Mouse (Mus musculus) hindbrain, postnatal 0 days (tissue): ENCODE measurements around the gene Arl11. TPM values are rescaled to one million over a fixed set of nuclear protein-coding genes. Genes with fewer than 3 reads are reported as not detected.
"Not testable (repeated sequence)": the region's sequence is repeated elsewhere in the genome, so short reads cannot be mapped to it uniquely, and the experiment has no call there.

ENCODE experiments used
- ATAC-seq: fragments of 200-750 bp; cut with Nextera tagmentation; 2 replicates; pipeline ENCODE4 v1.8.0; 2017; ENCODE audit warnings: mild to moderate bottlenecking, moderate TSS enrichment, moderate library complexity
- DNase-seq: peaks from one replicate; pipeline ENCODE4 v3.0.0-alpha.2; 2015; ENCODE audit warnings: low spot score
- H3K27ac ChIP-seq: fragments of 300-500 bp; sonication (generic); 2 replicates; pipeline ENCODE4 v1.5.1; 2014; ENCODE audit warnings: mild to moderate bottlenecking
- H3K27me3 ChIP-seq: fragments of 300-500 bp; sonication (generic); 2 replicates; pipeline ENCODE4 v1.6.1; 2014; ENCODE audit warnings: low read length, mixed read lengths; ENCODE audit not compliant: insufficient read depth
- H3K36me3 ChIP-seq: fragments of 300-500 bp; sonication (generic); 2 replicates; pipeline ENCODE4 v1.6.1; 2014; ENCODE audit warnings: low read length, mixed read lengths; ENCODE audit not compliant: insufficient read depth
- H3K4me1 ChIP-seq: fragments of 300-500 bp; sonication (generic); 2 replicates; pipeline ENCODE4 v1.6.1; 2014; ENCODE audit warnings: antibody characterized with exemption, low read length, mixed read lengths; ENCODE audit not compliant: insufficient read depth
- H3K4me2 ChIP-seq: fragments of 300-500 bp; sonication (generic); 2 replicates; pipeline ENCODE4 v1.6.1; 2014; ENCODE audit warnings: low read depth, mild to moderate bottlenecking, low read length, moderate library complexity, mixed read lengths
- H3K4me3 ChIP-seq: fragments of 300-500 bp; sonication (generic); 2 replicates; pipeline ENCODE4 v1.5.1; 2014; ENCODE audit warnings: low read length
- H3K9ac ChIP-seq: fragments of 300-500 bp; sonication (generic); replicated peaks from 2 replicates; pipeline ENCODE4 v1.6.1; 2014; ENCODE audit warnings: mild to moderate bottlenecking, low read length, moderate library complexity, mixed read lengths
- H3K9me3 ChIP-seq: fragments of 300-500 bp; sonication (generic); 2 replicates; pipeline ENCODE4 v1.6.1; 2016; ENCODE audit warnings: low read length, mixed read lengths
- CTCF ChIP-seq: IDR thresholded peaks from 2 replicates; pipeline ENCODE4 v1.5.1; 2016; ENCODE audit warnings: antibody characterized with exemption, control low read depth, low read depth
- WGBS: fragments of 180-500 bp; shearing (Covaris S2); extraction: QIAGEN DNeasy Blood & Tissue Kit; methylation state at CpG from one replicate; pipeline ENCODE4 v1.1.7; 2014; 5-methylcytosine and 5-hydroxymethylcytosine counted together
- polyA plus RNA-seq: library from polyadenylated mRNA; unstranded; fragments of >200 nt; fragmentation: Nextera tagmentation; extraction: Ambion mirVana; gene quantifications from 2 replicates; pipeline ENCODE4 v1.2.1, GENCODE M21; 2015
- total RNA-seq: library from RNA; depleted of rRNA; stranded (reverse); fragments of >200 nt; gene quantifications from 2 replicates; pipeline ENCODE4 v1.2.3, GENCODE M21; 2014

Gene Arl11
- total and polyA plus RNA-seq, 2 experiments from 2014 or later = 0.56 to 0.94 TPM

- Histone ChIP-seq H3K4me1 (no peaks in the 10 kb centered on the region), H3K9me3 (peaks cover 8% of the 10 kb centered on the region; the same call in 1 of the 2 replicates), H3K27ac (no peak overlapping the region), H3K4me2 (no peak overlapping the region), H3K9ac (no peak overlapping the region), H3K4me3 (no peak overlapping the region), H3K36me3 (no peaks in the 10 kb centered on the region), H3K27me3 (no peaks in the 10 kb centered on the region)
- no peak for DNase-seq
- ATAC-seq = no peak
- WGBS = 91% methylated on average over 1 of the region's 1 CpGs
- TF ChIP-seq CTCF = no peak
Observed at GRCm38 (mm10) chr14:61322740-61323139, 13.2 kb downstream of the Arl11 start.

GRCm38 (mm10) chr14:61327007-61327406 is 17.5 kb downstream of the Arl11 start:
- H3K9ac ChIP-seq, H3K36me3 ChIP-seq, H3K4me1 ChIP-seq, H3K27ac ChIP-seq, H3K4me3 ChIP-seq, H3K27me3 ChIP-seq, ATAC-seq, H3K9me3 ChIP-seq: not testable (repeated sequence)
- DNase-seq = peak; percentile 15
- 22% methylated on average over 6 of the region's 6 CpGs for WGBS
- H3K4me2 ChIP-seq = peak overlapping the region; percentile 43; the same call in 1 of the 2 replicates
- peak; percentile 36 for TF ChIP-seq CTCF

- Histone ChIP-seq H3K4me3 (peak overlapping the region; percentile 3; the same call in 1 of the 2 replicates), H3K4me2 (peak overlapping the region; percentile 43), H3K9me3 (peaks cover 2% of the 10 kb centered on the region; the same call in 1 of the 2 replicates), H3K36me3 (no peaks in the 10 kb centered on the region), H3K27ac (peak overlapping the region; percentile 79), H3K9ac (peak overlapping the region; percentile 35; the same call in 1 of the 2 replicates), H3K27me3 (no peaks in the 10 kb centered on the region), H3K4me1 (0 out of 2 replicates have a peak, but pooled peaks cover 3% of the 10 kb centered on the region)
- TF ChIP-seq CTCF = peak; percentile 38
- ATAC-seq = peak; percentile 88
- 17% methylated on average over 19 of the region's 19 CpGs for WGBS
- peak; percentile 92 for DNase-seq
Observed at GRCm38 (mm10) chr14:61327618-61328450, 18.3 kb downstream of the Arl11 start.

- WGBS = 27% methylated on average over 11 of the region's 11 CpGs
Observed at GRCm38 (mm10) chr14:61330591-61330990, 21.0 kb downstream of the Arl11 start.

GRCm38 (mm10) chr14:61330996-61331561 is 21.5 kb downstream of the Arl11 start:
- peak; percentile 83 for ATAC-seq
- no peaks in the 10 kb centered on the region for H3K9me3 ChIP-seq
- 0 out of 2 replicates have a peak, but pooled peaks cover 3% of the 10 kb centered on the region for H3K4me1 ChIP-seq
- DNase-seq = peak; percentile 94
- H3K4me2 ChIP-seq = peak overlapping the region; percentile 38
- 13% methylated on average over 13 of the region's 13 CpGs for WGBS
- TF ChIP-seq CTCF = peak; percentile 96
- H3K27me3 ChIP-seq = no peaks in the 10 kb centered on the region
- no peak overlapping the region; the same call in 1 of the 2 replicates for H3K9ac ChIP-seq
- no peak overlapping the region for H3K4me3 ChIP-seq
- peak overlapping the region; percentile 73 for H3K27ac ChIP-seq
- H3K36me3 ChIP-seq = no peaks in the 10 kb centered on the region

More at GRCm38 (mm10) chr14:61330591-61330990, 21.0 kb downstream of the Arl11 start:
- Histone ChIP-seq H3K9ac (no peak overlapping the region; the same call in 1 of the 2 replicates), H3K27me3 (no peaks in the 10 kb centered on the region), H3K4me2 (peak overlapping the region; percentile 38), H3K4me3 (no peak overlapping the region), H3K27ac (peak overlapping the region; percentile 73), H3K4me1 (0 out of 2 replicates have a peak, but pooled peaks cover 3% of the 10 kb centered on the region), H3K36me3 (no peaks in the 10 kb centered on the region), H3K9me3 (no peaks in the 10 kb centered on the region)
- DNase-seq = peak; percentile 81
- TF ChIP-seq CTCF = no peak
- peak; percentile 62 for ATAC-seq

- H3K36me3 ChIP-seq = no peaks in the 10 kb centered on the region
- H3K4me2 ChIP-seq = no peak overlapping the region
- H3K9me3 ChIP-seq = no peaks in the 10 kb centered on the region
- no peak for DNase-seq
- H3K4me3 ChIP-seq = no peak overlapping the region
- H3K4me1 ChIP-seq = no peaks in the 10 kb centered on the region
- H3K27me3 ChIP-seq = no peaks in the 10 kb centered on the region
- no peak overlapping the region for H3K9ac ChIP-seq
- ATAC-seq = no peak
- no peak overlapping the region for H3K27ac ChIP-seq
- no peak for TF ChIP-seq CTCF
- 86% methylated on average over 4 of the region's 4 CpGs for WGBS
Observed at GRCm38 (mm10) chr14:61339381-61339780, 29.8 kb downstream of the Arl11 start.
